Mouse (Mus musculus): ENCODE results near the gene 1700012A03Rik. TPM values are rescaled to one million over a fixed set of nuclear protein-coding genes. Genes with fewer than 3 reads are reported as not detected.
A peak's percentile ranks its signal among the peaks of the same experiment; 100 is the strongest.

Gene 1700012A03Rik
- polyA plus RNA-seq, 1 experiment from 2014 or later, result not detected

DNA sequence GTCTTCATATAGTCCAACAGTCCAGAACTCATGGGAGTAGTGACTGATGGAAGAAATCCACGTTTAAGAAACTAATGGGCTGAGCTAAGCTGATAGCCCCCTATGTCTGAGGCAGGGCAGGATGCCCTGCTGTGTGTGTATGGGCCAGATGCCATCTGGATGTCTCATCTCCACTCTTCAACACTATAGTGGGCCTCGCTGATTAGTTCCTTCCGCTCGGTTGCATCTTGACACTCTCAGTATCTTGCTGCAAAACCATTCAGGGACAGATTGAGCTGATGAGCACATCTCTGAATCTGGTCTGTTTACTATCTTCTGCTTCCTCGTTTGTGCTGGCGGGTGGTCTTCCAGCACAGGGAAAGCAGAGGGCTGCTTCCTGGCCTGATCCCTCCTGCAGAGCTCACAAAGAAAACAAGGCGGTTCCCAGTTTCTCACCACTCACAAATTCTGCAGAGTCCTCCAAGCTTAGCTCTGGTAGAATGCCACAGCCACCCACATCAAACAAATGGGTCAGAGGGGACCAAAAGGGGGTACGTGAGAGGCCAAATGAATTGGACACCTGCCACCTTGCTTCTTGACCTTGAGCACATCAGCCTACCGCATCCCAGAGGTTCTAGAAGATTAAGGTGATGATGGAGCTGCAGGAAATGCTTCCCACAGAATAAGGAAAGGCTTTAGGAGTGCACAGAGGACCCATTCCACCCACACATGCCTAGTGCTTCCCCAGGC lies 55.7 kb downstream of the 1700012A03Rik start:
- DNase-seq (ENCODE audit: low read depth, low spot score) (no peak), ATAC-seq (peak; percentile 17)
- ChIA-PET POLR2A (interaction anchor here (1.0 kb wide), 1 partner anchor 83 kb away, joined by 3 read pairs; no protein-coding TSS in a partner anchor), CTCF (no interaction called here)
- peaks cover 18% of the 10 kb centered on the region for H3K27me3 ChIP-seq
- in situ Hi-C loops (cut with MboI; ENCODE audit: low pct_unique_long_range_greater_than_20kb), result no loop called here
- TF ChIP-seq CTCF (IDR thresholded peaks at IDR 0.05), result no peak

Measured in Patski (cell line).